Mouse (Mus musculus) heart, adult 11 months (tissue): ENCODE results near the gene Rfng.
A peak's percentile ranks its signal among the peaks of the same experiment; 100 is the strongest.
"Not testable (repeated sequence)": the region's sequence is repeated elsewhere in the genome, so short reads cannot be mapped to it uniquely, and the experiment has no call there.

Source experiments
- DNase-seq: peaks from one replicate; pipeline ENCODE4 v3.0.0; 2022

Gene Rfng

DNA sequence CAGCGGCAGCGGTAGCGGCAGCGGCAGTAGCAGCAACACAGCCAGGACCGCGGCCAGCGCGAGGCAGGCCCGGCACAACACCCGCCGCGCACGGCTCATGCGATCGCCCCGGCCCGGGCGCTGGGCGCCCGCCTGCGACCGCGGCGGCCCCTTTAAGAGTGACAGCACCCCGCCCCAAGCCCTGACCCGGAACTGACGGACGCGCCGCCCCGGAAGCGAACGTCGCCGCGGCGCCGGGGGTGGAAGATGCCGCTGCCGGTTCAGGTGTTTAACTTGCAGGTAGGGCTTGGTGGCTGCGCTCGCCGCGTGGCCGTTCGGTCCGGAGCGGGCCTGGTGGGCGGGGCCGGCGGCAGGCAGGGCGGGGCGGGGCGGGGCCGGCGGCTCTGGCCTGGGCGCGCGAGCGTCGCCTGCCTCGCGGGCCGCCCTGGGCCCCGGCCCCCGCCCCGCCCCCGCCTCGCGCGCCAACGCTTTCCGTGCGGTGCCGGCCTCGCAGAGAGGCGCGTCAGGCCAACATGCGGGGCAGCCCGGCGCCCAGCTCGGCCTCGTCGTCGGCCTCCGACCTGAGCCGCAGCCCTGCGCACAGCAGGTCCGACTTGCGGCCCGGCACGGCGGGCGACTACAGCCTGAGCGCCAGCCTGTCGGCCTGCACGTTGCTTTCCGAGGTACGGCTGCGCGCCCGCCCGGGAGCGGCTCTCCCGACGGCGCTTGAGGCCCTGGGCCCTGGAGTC is at the start of gene Rfng, which contains the start of gene Gps1:
Gene Rfng, minus strand, starts transcription at position 144 of the 728 bp plus-strand sequence.
Gene Gps1, plus strand, starts transcription at position 209 of the 728 bp plus-strand sequence.
- peak; percentile 98 for DNase-seq

DNA sequence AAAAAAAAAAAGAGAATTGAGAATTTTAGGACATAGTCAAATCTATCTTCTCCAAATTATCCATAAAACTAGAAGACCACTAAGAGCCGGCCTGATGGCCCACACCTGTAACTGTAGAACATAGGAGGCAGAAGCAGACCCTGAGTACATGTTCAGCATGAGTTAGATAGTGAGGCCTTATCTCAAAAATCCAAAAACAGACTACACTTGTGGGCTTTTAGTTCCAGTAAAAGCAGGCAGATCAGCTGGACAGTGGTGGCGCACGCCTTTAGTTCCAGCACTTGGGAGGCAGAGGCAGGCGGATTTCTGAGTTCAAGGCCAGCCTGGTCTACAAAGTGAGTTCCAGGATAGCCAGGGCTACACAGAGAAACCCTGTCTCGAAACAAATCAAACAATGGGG is 49.0 kb upstream of the Rfng start:
- DNase-seq: not testable (repeated sequence)

DNA sequence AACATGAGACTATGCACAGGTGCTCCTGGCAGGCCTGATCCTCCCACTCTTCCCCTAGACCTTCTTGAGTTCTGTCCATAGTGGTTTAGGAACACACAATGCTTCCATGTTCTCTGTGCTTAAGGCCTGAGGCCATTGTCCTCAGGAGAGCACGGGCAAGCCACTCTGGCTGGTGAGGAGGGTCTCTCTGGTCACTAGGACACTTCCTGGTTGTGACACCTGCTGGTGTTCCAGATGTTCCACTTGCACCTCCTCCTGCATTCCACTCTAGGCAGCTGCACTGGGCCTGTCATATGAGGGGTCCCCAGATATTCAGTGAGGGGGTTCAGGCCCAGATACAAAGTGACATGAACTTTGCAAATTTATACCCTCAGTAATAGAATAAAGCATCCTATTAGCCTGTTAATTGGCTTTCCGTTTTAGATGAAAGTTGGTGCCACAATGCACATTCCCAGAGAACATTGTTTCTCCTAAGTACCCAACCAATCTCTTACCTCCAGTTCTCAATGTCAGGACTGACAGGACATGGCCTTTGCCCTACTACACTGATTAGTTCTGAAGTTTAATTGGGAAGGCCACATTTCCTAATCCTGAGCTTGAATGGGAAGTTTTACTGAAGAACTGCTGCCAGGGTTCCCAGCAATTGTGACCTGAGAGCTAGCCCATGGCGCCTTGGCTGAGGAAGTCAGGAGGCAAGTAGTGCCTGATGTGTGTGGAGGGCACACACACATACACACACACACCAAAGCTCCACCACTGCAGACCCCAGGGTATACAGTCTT is 47.8 kb upstream of the Rfng start:
- peak; percentile 71 for DNase-seq

DNA sequence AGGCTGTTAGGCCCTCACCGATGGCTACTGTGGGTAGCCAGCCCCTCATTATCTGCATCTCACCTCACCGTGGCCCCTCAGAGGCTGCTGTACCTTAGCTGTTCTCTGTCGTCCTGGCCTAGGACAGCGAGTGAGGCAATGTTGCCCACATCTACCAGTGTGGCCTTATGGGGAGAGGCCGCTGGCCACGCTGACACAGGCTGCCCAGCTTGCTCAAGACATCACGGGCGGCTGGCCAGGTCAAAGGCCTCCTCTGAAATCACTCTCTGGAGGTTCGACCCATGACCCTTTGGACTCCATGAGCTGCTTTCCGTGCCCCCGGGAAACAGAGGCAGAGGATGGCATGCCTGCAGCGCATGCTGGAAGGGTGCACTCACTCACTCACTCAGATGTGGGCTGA is 46.7 kb upstream of the Rfng start:
- DNase-seq: peak; percentile 86

DNA sequence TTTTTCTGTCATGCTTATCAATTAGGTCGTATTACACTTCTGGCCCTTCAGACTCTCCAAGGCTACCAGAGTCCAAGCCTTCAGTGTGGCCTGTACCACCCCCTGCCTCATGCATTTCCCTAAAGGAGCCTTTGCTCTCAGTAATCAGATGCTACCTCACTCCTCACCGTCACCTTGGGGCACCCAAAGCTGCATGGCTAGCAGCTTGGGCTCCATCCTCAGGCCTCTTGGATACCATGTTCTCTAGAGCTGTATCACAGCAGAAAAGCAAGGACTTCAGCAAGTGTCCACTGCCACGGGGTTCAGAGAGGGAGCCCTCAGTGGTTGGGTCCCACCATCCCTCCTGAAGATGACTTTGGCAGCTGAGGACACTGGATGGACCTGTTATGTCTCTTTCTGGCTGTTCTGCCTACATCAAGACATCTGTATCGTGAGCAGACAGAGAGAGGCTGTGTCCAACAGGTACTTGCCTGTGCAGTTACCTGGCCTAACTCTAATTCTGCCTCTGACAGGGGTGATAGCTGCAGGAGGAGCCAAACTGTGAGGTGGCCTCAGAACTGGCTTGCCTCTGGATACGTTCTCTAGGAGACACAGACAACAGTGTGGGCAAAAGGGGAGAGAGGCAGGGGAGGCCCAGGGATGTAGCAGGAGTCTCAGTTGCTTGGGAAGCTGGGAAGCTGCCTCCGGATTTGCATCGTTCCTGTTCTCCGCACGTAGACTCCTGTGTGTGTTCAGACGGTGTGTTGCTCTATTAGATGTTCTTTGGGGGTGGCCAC is 45.9 kb upstream of the Rfng start:
- peak; percentile 83 for DNase-seq

DNA sequence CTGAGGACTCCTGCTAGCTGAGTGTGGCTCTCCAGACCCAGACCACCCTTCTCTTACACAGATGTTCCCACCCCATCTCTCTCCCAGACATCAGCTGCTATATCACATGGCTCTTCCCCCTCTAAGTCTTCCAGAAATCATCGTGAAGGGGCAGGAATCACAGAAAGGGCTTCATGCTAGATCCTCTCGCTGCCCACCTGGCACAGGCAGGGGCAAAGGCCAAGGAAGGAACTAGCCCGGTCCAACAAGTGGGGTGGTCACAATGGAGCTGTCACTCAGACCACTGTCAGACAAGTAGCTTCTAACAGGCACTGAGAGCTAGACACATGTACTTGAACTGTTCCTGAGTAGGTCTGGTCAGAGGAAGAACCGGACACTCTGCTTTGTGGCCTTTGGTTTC is 44.4 kb upstream of the Rfng start:
- DNase-seq: peak; percentile 76

DNA sequence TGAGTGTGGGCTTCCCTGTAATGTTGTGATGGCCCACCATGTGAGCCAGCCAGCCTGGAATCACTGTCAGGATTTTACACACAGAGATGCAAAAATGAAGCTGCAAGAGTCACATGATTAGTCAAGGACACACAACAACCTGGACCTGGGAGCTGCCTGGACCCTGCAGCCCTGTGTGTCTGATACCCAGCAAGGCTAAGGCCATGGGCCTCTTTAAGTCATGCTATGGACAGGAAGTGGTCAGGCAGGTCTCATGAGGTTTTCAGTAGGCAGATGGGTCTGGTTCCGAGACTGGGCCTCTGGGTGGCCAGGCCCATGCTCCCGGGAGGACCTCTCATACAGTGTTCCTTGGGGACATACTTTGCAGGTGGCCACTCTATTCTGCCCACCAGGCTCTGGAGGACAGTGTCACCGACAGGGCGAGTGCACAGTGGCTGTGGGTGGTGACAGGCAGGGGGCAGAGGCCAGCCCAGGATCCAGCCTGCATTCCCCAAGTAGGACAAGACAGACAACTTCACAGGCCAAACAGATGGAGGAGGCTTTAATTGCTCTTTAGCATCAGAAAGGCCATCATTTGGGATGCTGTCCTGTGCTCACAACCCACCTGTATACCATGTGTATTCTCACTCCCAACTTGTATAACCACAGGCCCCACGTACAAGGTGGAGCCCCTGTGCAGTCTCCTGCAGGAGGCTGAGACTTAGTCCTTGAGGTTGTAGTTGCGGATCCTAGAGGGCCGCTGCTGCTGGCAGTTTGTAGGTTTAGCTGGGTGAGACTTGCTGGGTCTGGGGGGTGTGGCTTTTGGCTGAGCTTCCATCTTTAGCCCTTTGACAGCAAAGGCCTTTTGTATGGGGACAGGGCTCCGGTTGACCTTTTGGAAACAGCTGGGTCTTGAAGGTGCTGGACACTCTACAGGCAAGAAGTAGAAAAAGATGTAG is 42.3 kb upstream of the Rfng start:
- DNase-seq: peak; percentile 90

DNA sequence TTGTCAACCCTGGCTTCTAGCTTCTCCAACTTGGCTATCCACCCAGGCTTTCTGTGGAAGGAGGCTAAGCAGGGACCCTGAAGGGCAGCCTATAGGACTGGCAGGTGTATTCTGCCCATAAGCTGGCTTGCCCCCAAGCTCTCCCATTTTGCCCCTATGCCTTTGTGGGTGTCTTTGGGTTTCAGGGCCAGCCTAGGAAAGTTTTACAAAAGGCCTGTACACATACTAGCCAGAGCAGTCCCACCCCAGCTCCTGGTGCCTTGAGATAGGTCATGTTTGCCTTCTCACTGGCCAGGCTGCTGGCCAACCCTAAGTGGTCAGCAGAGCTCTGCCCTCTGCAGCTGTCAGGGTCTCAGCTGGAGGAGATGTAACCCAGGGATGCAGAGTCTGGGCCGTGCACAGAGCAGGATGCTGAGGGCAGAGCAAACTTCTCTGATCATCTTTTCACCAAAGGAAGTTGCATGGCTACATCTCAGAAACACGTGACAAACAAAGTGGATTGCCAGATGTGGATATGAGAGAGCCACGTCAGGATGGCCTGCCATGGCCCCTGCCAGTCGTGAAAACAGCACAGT is 41.4 kb upstream of the Rfng start:
- peak; percentile 94 for DNase-seq

DNA sequence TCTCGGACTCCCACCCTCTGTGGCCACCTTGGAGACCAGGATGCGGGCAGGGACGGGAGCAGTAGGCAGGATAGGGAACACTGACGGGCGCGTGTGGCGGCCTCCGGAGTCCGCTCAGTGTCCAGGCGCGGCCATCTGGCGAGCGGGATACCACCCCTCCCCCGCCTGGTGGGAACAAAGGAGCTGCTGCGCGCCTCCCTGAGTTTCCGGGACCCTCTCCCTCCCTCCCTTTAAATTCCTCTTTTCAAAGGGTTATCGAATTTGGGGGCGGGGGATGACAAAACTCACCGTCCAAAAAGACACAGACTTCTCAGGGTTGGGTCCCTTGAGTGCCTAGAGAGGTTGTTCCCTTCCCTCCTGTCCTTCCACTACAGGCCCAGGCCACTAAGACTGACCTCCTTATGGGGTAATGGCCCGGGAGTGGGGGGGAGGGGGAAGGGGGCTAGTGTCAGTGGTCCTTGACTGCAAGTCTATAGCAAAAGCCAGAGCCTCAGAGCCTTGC is 40.8 kb upstream of the Rfng start:
- DNase-seq: no peak

DNA sequence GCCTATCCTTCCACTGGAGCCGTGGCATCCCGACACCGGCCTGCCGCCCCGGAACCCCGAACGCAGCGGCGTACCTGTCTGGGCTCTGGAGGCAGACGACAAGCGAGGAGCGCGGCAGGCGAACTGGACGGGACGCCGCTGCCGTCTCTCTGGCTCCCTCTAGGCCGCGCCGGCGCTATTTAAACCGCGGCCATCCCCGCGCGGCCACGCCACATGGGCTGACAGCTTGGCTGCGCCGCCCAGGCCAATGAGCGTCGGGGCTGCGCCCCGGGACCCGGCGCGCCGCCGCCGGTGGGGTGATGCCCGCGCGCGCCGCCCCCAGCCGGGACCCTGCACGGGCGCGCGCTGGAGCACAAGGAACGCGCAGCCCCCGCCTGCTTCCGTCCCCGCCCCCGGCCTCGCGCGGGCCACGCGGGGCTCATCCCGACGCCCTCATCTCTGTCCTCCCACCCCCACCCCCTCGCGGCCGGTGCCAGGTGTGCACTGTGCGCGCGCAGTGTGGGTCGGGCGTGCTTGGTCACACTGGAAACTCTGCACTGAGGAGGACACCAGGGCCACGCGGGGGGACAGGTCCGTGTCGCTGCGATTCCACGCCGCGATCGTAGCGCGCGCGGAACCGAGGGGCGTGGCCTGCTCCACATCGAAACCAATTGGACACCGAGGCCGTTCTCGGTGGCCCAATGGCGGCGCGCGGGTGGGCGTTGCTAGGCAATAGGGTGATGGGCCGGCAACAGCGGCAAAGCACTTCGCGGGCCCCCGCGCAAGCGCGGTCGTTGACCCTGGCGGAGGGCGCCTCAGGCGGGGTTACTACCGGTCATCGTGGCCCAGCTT is 40.2 kb upstream of the Rfng start, which contains the start of gene Fasn:
Gene Fasn, minus strand, starts transcription at position 592 of the 831 bp plus-strand sequence.
- peak; percentile 100 for DNase-seq

DNA sequence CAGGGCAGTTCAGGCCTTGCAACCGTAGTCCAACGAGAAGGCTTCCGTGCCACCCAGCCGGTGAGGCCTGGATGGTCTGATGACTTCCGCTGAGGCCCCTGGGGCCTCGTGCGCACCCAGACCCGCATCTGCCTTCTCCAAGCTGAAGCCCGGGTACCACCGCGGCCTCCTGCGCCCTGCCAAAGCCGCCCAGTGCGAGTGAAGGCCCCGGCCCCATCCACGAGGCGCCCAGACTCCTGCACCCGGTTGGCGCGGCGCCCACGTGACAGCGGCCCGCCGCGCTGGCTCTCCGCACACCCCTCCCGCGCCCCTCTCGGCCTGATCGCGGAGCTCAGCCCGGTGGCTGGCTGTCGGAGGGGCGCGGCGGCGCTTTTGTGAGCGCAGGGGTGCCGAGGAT is 39.5 kb upstream of the Rfng start:
- no peak for DNase-seq

DNA sequence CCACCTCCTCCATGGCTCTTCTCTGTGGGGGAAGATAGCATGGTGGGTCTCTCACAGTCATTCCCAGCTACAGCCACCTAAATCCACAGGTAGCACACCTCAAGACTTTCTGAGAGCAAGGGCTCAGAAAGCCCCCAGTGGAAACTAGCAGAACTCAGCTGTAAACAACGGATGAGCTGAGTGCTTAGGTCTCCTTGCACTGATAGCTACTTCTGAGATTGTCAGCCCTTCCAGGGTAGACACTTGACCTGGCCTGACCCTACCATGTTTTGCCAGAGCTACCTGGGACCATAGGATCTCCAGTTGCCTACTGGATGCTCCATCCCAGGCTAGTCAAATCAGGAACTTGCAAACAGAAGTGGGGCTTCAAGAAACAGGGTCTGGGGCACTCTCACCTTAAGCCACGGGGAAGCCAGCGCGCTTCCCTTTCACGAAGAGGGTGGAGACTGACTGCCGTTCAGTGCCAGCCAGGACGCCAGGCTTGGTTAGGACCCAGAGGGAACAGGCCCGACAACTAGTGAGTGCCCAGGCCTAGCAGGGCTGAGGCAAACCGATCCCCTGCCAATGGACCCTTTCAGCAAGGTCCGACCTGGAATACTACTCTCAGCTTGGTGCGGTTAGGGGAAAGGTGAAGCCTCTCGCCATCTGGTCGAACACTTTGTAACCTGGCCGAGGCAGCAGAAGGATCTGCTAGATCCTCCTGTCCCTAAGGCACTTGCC is 39.0 kb upstream of the Rfng start:
- peak; percentile 93 for DNase-seq

DNA sequence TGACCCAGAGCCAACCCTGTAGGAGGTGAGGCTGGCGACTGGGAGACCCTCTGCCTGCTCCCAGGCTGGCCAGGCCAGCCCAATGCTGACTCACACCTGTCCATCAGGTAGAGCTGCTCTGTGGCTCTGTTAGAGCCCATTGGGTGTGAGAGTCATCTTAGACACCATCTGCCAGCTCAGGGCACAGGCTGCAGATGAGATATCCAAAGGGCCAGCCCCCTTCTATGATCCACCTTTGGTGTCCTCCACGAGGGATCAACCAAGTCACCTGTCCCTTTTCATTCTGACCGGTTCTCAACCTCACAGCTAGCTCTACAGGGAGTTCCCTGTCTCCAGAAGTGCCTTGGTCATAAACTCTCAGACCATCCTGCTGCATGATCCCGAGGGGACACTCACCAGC is 38.3 kb upstream of the Rfng start:
- peak; percentile 90 for DNase-seq

DNA sequence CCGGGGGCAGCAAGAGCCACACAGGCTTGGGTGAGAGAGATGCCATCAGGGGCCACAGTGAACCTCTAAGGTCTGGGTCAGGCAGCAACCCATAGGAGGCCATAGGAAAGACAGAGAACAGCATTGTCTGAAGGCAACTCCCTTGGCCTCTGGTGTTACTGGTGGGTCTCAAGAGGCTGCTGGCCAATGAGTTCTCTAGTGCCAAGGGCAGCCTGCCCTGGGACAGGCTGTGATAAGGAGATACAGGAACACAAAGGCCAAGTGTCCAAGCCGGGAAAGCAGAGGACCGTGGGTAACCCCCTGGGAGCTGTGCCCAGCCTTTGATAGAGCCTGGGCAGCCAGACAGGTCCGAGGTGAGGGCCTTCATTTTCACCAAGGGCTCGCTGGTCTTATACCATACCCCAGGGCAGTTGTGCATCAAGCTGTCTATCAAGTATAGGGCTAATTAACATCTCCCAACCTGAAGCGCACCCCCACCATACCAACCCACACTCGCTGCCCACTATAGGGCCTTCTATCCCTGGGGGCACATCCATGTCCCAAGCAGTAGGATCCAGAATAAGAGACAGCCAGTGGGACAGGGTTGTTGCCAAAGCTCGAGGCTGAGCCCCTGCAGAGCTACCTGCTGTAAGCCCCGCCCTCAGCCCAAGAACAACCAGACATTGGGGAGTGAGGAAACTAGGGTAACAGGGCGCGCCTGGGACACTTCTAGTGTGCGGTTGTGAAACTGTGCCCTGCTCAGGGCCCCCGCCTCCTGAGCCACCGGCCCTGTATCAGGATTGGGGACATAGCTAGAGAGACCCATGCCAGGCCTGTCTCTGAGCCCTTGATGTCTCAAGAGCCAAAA is 37.3 kb upstream of the Rfng start:
- peak; percentile 94 for DNase-seq

DNA sequence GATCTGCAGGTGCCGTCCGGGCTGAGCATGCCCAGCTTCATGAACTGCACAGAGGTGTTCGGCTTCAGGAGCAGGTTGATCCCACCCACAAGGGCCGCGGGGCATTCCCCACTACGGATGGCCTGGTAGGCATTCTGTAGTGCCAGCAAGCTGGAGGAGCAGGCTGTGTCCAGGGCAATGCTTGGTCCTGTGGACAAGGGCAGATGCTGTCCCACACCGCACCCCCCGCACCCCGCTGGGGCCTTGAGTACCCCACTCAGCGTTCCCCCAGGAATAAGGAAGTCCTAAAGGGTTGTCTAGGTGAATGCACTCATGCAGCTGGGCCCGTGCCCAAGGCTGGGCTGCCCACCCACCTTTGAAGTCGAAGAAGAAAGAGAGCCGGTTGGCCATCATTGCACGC is 36.5 kb upstream of the Rfng start:
- DNase-seq: peak; percentile 91

DNA sequence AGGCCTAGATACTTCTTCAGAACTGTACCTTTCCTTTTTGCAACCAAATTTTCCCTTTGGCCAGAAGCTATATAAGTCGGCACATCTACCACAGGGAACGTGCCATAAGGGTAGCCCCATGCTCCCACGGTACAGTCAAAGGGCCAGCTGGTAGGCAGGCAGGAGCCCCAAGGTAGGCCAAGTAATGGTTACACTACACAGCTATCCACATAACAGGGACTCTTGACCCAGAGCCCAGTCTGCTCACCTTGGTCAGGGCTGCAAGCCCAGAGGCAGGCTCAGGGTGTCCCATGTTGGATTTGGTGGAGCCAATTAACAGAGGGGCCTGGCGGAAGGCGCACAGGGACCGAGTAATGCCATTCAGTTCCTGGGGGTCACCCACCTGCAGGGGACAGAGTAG is 35.5 kb upstream of the Rfng start:
- DNase-seq: peak; percentile 90

DNA sequence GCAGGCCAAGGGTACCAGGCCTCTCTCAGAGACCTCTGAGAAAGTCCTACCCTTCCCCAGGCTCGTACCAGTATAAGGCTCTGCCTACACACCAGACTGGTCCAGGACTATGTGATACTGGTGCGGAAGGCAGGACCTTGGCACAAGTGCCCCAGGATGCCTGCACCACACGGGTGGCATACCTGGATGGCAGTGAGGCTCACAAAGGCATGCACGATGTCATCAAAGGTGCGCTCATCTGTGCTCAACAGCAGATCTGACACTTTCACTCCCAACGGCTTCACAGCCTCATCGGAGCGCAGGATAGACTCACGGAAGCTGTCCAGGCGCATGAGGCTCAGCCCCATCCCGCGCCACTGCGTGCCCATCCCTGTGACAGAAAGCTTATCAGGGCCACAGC is 34.2 kb upstream of the Rfng start:
- peak; percentile 91 for DNase-seq

DNA sequence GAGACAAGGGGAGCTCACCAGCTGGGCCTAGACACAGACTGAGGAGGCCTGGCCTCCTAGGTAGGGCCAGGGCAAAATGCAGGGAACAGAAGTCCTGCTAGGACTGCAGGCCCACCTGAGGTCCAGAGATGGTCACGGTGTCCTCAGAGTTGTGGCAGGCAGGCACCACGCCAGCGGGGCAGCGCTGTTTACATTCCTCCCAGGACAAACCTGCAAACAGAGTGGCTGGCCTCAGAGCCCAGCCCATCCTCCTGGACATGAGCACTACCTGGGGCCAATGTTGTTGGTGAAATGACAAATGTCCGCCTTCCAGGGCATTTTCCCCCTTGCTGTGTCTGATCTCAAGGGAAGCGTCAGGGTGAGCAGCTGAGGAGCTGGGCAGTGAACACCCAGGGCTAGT is 33.4 kb upstream of the Rfng start:
- DNase-seq: no peak

DNA sequence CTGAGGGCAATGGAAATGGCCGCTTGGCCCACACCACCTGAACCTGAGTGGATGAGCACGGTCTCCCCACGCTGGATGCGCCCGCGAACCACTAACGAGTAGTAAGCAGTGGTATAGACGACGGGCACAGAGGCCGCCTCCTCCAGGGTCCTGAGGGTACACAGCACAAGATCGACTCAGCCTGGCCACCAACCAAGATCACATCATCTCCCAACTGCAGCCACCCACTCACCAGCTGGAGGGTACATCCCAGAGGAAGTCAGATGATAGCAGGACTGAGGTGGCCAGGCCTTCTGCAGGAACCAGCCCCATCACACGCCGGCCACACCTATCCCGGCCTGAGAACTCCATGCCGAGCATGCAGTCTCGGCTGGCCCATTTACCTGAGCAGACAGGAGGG is 28.1 kb upstream of the Rfng start:
- no peak for DNase-seq
